Mouse (Mus musculus): Measurements from ENCODE around the gene Asb13. TPM values are rescaled to one million over a fixed set of nuclear protein-coding genes. Genes with fewer than 3 reads are reported as not detected.
A peak's percentile ranks its signal among the peaks of the same experiment; 100 is the strongest.

The Asb13 gene
- 7.8 and 13.2 TPM in 2 replicates for polyA plus RNA-seq (2014; fragmentation: Nextera tagmentation; extraction: Ambion mirVana)

- H3K4me1 ChIP-seq (replicated peaks; ENCODE audit: control insufficient read depth, insufficient read depth, low read length): no peaks in the 10 kb centered on the region
- H3K27ac ChIP-seq (ENCODE audit: low read depth, low read length): no peak within 1 kb of the TSS
- WGBS: under 1% methylated on average over 47 of the region's 47 CpGs
Measured at GRCm38 (mm10) chr13:3633895-3634811, at the start of gene Asb13. Gene Asb13 (plus strand): TSS chr13:3634032.

GRCm38 (mm10) chr13:3590789-3591188 is 43.0 kb upstream of the Asb13 start:
- DNase-seq (ENCODE audit: low spot score): no peak
- H3K36me3 ChIP-seq (ENCODE audit: control insufficient read depth, insufficient read depth, low read length): 0 out of 2 replicates have a peak, but pooled peaks cover 6% of the 10 kb centered on the region
- no peak overlapping the region for H3K27ac ChIP-seq (ENCODE audit: low read depth, low read length)
- no peaks in the 10 kb centered on the region for H3K4me1 ChIP-seq (replicated peaks; ENCODE audit: control insufficient read depth, insufficient read depth, low read length)
- no peaks in the 10 kb centered on the region for H3K27me3 ChIP-seq (ENCODE audit: control insufficient read depth, insufficient read depth, low read length)
- 84% methylated on average over 3 of the region's 3 CpGs for WGBS
- no peak overlapping the region for H3K9ac ChIP-seq (ENCODE audit: low read depth, low read length)
- H3K4me2 ChIP-seq (replicated peaks; ENCODE audit: low read depth, low read length): no peak overlapping the region
- ATAC-seq (ENCODE audit: low FRiP score): no peak
- H3K9me3 ChIP-seq (ENCODE audit: control insufficient read depth, low read length): no peaks in the 10 kb centered on the region
- H3K4me3 ChIP-seq (ENCODE audit: low read depth, low read length): no peak overlapping the region

More at GRCm38 (mm10) chr13:3633895-3634811, at the start of gene Asb13:
- H3K27me3 ChIP-seq (ENCODE audit: control insufficient read depth, insufficient read depth, low read length): peaks cover 2% of the 10 kb centered on the region; the same call in 1 of the 2 replicates
- H3K4me3 ChIP-seq (ENCODE audit: low read depth, low read length): peak within 1 kb of the TSS; percentile 64
- H3K4me2 ChIP-seq (replicated peaks; ENCODE audit: low read depth, low read length): peak within 1 kb of the TSS; percentile 74
- H3K9ac ChIP-seq (ENCODE audit: low read depth, low read length): peak within 1 kb of the TSS; percentile 85
- peak; percentile 82 for DNase-seq (ENCODE audit: low spot score)
- no peaks in the 10 kb centered on the region for H3K9me3 ChIP-seq (ENCODE audit: control insufficient read depth, low read length)
- no peaks in the 10 kb centered on the region for H3K36me3 ChIP-seq (ENCODE audit: control insufficient read depth, insufficient read depth, low read length)
- ATAC-seq (ENCODE audit: low FRiP score): peak; percentile 96

GRCm38 (mm10) chr13:3594311-3594710 is 39.5 kb upstream of the Asb13 start:
- H3K4me1 ChIP-seq (replicated peaks; ENCODE audit: control insufficient read depth, insufficient read depth, low read length): no peaks in the 10 kb centered on the region
- no peaks in the 10 kb centered on the region for H3K9me3 ChIP-seq (ENCODE audit: control insufficient read depth, low read length)
- ATAC-seq (ENCODE audit: low FRiP score): no peak
- no peak overlapping the region for H3K9ac ChIP-seq (ENCODE audit: low read depth, low read length)
- H3K27me3 ChIP-seq (ENCODE audit: control insufficient read depth, insufficient read depth, low read length): no peaks in the 10 kb centered on the region
- H3K4me3 ChIP-seq (ENCODE audit: low read depth, low read length): no peak overlapping the region
- H3K27ac ChIP-seq (ENCODE audit: low read depth, low read length): no peak overlapping the region
- 94% methylated on average over 1 of the region's 1 CpGs for WGBS
- H3K36me3 ChIP-seq (ENCODE audit: control insufficient read depth, insufficient read depth, low read length): 0 out of 2 replicates have a peak, but pooled peaks cover 6% of the 10 kb centered on the region
- no peak for DNase-seq (ENCODE audit: low spot score)
- H3K4me2 ChIP-seq (replicated peaks; ENCODE audit: low read depth, low read length): no peak overlapping the region

- no peaks in the 10 kb centered on the region for H3K27me3 ChIP-seq (ENCODE audit: control insufficient read depth, insufficient read depth, low read length)
- ATAC-seq (ENCODE audit: low FRiP score): no peak
- no peak overlapping the region for H3K4me3 ChIP-seq (ENCODE audit: low read depth, low read length)
- H3K4me2 ChIP-seq (replicated peaks; ENCODE audit: low read depth, low read length): no peak overlapping the region
- 0 out of 2 replicates have a peak, but pooled peaks cover 4% of the 10 kb centered on the region for H3K36me3 ChIP-seq (ENCODE audit: control insufficient read depth, insufficient read depth, low read length)
- H3K9me3 ChIP-seq (ENCODE audit: control insufficient read depth, low read length): no peaks in the 10 kb centered on the region
- DNase-seq (ENCODE audit: low spot score): no peak
- no peak overlapping the region for H3K9ac ChIP-seq (ENCODE audit: low read depth, low read length)
- no peaks in the 10 kb centered on the region for H3K4me1 ChIP-seq (replicated peaks; ENCODE audit: control insufficient read depth, insufficient read depth, low read length)
- 94% methylated on average over 6 of the region's 6 CpGs for WGBS
- H3K27ac ChIP-seq (ENCODE audit: low read depth, low read length): no peak overlapping the region
Measured at GRCm38 (mm10) chr13:3596232-3596631, 37.6 kb upstream of the Asb13 start.

- peak overlapping the region; percentile 75 for H3K9ac ChIP-seq (ENCODE audit: low read depth, low read length)
- no peak overlapping the region for H3K27ac ChIP-seq (ENCODE audit: low read depth, low read length)
- WGBS: 29% methylated on average over 8 of the region's 8 CpGs
- ATAC-seq (ENCODE audit: low FRiP score) (no peak), DNase-seq (ENCODE audit: low spot score) (no peak)
- H3K36me3 ChIP-seq (ENCODE audit: control insufficient read depth, insufficient read depth, low read length): no peaks in the 10 kb centered on the region
- no peaks in the 10 kb centered on the region for H3K9me3 ChIP-seq (ENCODE audit: control insufficient read depth, low read length)
- H3K27me3 ChIP-seq (ENCODE audit: control insufficient read depth, insufficient read depth, low read length): no peaks in the 10 kb centered on the region
- no peaks in the 10 kb centered on the region for H3K4me1 ChIP-seq (replicated peaks; ENCODE audit: control insufficient read depth, insufficient read depth, low read length)
- peak overlapping the region; percentile 72 for H3K4me3 ChIP-seq (ENCODE audit: low read depth, low read length)
- H3K4me2 ChIP-seq (replicated peaks; ENCODE audit: low read depth, low read length): peak overlapping the region; percentile 54
Measured at GRCm38 (mm10) chr13:3609780-3610117, 24.1 kb upstream of the Asb13 start.

- Histone ChIP-seq H3K4me2 (replicated peaks; ENCODE audit: low read depth, low read length) (peak overlapping the region; percentile 54), H3K4me1 (replicated peaks; ENCODE audit: control insufficient read depth, insufficient read depth, low read length) (no peaks in the 10 kb centered on the region), H3K4me3 (ENCODE audit: low read depth, low read length) (peak overlapping the region; percentile 72), H3K27ac (ENCODE audit: low read depth, low read length) (peak overlapping the region; percentile 87), H3K9ac (ENCODE audit: low read depth, low read length) (peak overlapping the region; percentile 75), H3K27me3 (ENCODE audit: control insufficient read depth, insufficient read depth, low read length) (no peaks in the 10 kb centered on the region), H3K9me3 (ENCODE audit: control insufficient read depth, low read length) (no peaks in the 10 kb centered on the region), H3K36me3 (ENCODE audit: control insufficient read depth, insufficient read depth, low read length) (no peaks in the 10 kb centered on the region)
- WGBS: under 1% methylated on average over 49 of the region's 50 CpGs
- DNase-seq (ENCODE audit: low spot score) (peak; percentile 60), ATAC-seq (ENCODE audit: low FRiP score) (peak; percentile 59)
Measured at GRCm38 (mm10) chr13:3610118-3610794, 23.6 kb upstream of the Asb13 start.

GRCm38 (mm10) chr13:3610795-3611438 is 22.9 kb upstream of the Asb13 start, which contains the start of gene Fam208b:
Gene Fam208b (minus strand): TSS chr13:3611108.
- Histone ChIP-seq H3K9me3 (ENCODE audit: control insufficient read depth, low read length) (no peaks in the 10 kb centered on the region), H3K9ac (ENCODE audit: low read depth, low read length) (peak within 1 kb of the TSS; percentile 75), H3K36me3 (ENCODE audit: control insufficient read depth, insufficient read depth, low read length) (no peaks in the 10 kb centered on the region), H3K27me3 (ENCODE audit: control insufficient read depth, insufficient read depth, low read length) (no peaks in the 10 kb centered on the region), H3K4me1 (replicated peaks; ENCODE audit: control insufficient read depth, insufficient read depth, low read length) (no peaks in the 10 kb centered on the region), H3K27ac (ENCODE audit: low read depth, low read length) (peak within 1 kb of the TSS; percentile 87), H3K4me3 (ENCODE audit: low read depth, low read length) (peak within 1 kb of the TSS; percentile 72), H3K4me2 (replicated peaks; ENCODE audit: low read depth, low read length) (peak within 1 kb of the TSS; percentile 54)
- WGBS: 1% methylated on average over 57 of the region's 58 CpGs
- ATAC-seq (ENCODE audit: low FRiP score) (peak; percentile 98), DNase-seq (ENCODE audit: low spot score) (peak; percentile 98)

- ATAC-seq (ENCODE audit: low FRiP score): no peak
- no peaks in the 10 kb centered on the region for H3K4me1 ChIP-seq (replicated peaks; ENCODE audit: control insufficient read depth, insufficient read depth, low read length)
- no peak overlapping the region for H3K4me3 ChIP-seq (ENCODE audit: low read depth, low read length)
- H3K27me3 ChIP-seq (ENCODE audit: control insufficient read depth, insufficient read depth, low read length): no peaks in the 10 kb centered on the region
- 67% methylated on average over 3 of the region's 3 CpGs for WGBS
- H3K27ac ChIP-seq (ENCODE audit: low read depth, low read length): no peak overlapping the region
- no peaks in the 10 kb centered on the region for H3K36me3 ChIP-seq (ENCODE audit: control insufficient read depth, insufficient read depth, low read length)
- H3K4me2 ChIP-seq (replicated peaks; ENCODE audit: low read depth, low read length): no peak overlapping the region
- DNase-seq (ENCODE audit: low spot score): no peak
- no peak overlapping the region for H3K9ac ChIP-seq (ENCODE audit: low read depth, low read length)
- H3K9me3 ChIP-seq (ENCODE audit: control insufficient read depth, low read length): no peaks in the 10 kb centered on the region
Measured at GRCm38 (mm10) chr13:3627139-3627538, 6.7 kb upstream of the Asb13 start.
